Mouse (Mus musculus) gastrocnemius, postnatal 14 days (tissue): ENCODE results near the gene Grhpr. TPM values are rescaled to one million over a fixed set of nuclear protein-coding genes. Genes with fewer than 3 reads are reported as not detected.
"Not testable (repeated sequence)": the region's sequence is repeated elsewhere in the genome, so short reads cannot be mapped to it uniquely, and the experiment has no call there.

Experiments used
- DNase-seq: peaks from one replicate; pipeline ENCODE4 v3.0.0; 2021; ENCODE audit warnings: mixed read lengths
- intact Hi-C: fragments of 180-260 bp; cut with DNase I; formaldehyde crosslinking; loops from one replicate; pipeline ENCODE4 v1.15.1; 2025; ENCODE audit warnings: low total_unique reads
- total RNA-seq, 2 experiments: library from RNA; stranded (reverse); gene quantifications; 2 replicates each; pipeline ENCODE4 v1.2.3; 2021

Gene Grhpr
- total RNA-seq, 2 experiments from 2014 or later = 35.3 to 35.6 TPM

DNA sequence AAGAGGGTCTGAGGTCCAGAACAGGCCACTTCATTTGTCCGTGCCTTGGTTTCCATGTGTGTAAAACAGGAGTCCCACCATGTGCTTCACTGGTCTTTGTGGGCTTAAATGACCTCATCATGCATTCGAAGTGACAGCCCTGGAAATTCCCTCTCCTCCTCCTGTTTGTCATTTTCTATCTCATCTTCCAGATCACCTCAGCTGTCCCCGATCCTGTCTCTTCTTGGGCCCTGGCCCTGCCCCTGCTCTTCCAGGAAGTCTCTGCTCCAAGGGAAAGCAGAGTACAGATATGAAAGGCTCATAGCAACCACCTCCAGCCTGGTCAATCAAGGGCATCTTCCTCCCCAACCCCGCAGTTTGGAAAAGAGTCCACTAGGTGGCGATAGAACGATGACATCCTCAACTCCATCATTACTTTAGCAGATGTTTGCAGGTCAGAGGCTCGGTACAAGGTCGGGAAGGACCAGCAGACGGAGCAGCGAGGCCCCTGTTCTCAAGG is 10.5 kb upstream of the Grhpr start:
- DNase-seq = peak; percentile 46
- intact Hi-C loops = no loop called here

- DNase-seq = peak; percentile 84
- intact Hi-C loops = no loop called here
Measured at GRCm38 (mm10) chr4:44973450-44973849, 7.7 kb upstream of the Grhpr start.

DNA sequence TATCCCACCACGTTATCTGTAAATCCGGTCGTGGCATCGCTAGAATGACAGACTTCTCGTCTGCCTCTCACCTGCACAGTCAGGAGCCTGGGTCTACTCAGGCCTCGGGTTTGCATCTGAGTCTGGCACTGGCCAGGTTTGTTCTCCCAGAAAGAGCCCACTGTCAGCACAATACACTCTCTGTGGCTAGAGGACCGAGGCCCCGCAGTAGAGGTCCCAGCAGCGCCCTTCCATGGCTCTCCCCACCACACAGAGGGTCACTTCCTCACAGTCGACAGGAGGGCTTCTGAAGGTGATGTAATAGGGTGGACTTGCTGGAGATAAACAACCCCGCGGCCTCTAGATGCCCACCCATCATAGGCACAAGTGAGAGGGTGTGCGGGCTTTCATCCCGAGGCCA is 7.3 kb upstream of the Grhpr start:
- intact Hi-C loops = no loop called here
- DNase-seq = no peak

GRCm38 (mm10) chr4:44974331-44974730 is 6.9 kb upstream of the Grhpr start:
- intact Hi-C loops = no loop called here
- no peak for DNase-seq

DNA sequence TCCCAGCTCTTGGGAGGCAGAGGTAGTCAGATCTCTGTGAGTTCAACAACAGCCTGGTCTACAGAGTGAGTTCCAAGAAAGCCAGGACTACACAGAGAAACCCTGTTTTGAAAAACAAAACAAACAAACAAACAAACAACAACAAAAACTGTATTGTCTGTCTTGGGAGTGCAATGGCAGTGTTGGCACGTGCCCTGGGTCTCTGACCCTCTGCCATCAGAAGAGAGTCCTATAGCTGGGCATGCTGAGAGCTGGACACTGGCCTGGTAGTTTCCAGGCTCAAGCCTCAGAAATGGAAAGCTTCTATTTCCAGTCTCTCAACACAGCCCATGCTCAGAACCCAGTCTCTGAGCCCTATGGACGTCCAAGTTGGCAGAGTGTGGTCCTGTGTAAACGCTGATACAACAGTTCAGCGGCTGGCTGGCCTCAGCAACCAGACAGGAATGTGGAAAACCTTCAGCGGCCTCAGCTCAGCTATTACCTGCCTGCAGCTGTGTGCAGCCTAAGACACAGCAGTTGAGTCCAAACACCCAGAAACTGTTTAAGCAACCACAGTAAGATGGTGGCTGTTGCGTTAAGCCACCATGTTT is 5.1 kb upstream of the Grhpr start:
- intact Hi-C loops = no loop called here
- no peak for DNase-seq

DNA sequence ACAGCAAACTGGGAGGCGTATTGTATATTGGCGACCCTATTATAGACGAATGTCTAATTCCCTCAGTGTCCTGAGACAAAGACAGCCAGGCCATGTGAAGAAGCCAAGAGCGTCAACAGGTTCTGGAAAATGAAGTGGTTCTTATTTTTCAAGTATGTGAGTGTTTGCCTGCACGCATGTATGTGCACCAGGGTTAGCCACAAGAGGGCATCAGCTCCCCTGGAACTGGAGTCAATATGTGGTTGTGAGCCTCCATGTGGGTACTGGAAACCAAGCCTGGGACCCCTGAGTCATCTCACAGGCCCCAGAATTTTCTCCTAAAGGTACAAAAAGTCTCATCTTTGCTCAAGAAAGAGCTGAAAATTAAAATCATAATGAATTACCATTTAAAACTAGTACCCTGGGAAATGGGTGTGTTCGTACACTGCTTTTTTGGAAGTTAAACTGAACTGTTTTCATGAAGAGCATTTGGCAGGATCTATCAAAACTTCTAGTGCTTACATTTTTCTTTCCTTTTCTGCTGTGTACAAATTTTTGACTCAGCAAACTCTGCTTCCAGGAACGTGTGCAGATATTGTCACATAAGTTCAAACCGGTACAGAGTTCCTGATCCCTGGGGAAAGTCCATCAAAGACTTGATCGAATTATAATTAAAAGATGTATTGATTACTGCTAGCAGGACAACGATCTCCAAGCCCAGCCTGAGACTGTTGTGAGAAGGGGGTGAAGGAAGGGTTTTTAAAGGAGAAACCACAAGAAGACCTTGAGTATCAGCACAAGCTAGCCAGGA is 4.1 kb upstream of the Grhpr start:
- no peak for DNase-seq
- intact Hi-C loops = no loop called here

- no peak for DNase-seq
- intact Hi-C loops = no loop called here
Measured at GRCm38 (mm10) chr4:44978175-44978574, 3.0 kb upstream of the Grhpr start.

DNA sequence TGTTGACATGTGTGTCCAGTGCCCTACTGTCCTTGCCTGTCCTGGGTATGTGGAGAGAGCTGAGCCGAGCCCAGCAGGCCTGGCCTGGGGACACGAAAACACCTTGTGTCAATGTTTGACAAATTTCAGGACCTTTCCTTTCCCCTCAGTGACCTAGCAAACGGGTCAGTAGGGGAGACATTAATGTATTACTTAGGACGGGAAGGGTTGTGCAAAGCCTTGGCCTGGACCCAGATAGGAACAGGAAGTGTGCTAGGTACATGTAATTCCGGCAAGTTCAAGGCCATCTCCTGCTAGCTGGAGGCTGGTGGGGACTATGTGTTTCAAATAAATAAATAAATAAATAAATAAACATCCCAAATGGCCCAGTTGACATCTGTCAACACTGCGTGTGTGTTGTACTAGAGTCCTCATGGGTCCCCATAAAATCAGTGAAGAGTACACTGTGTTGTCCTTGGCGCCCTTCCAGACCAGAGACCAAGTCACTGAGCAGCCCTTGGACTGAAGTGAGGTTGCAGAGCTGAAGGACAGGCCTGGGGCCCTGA is 1.3 kb upstream of the Grhpr start:
- DNase-seq = no peak
- intact Hi-C loops = no loop called here

GRCm38 (mm10) chr4:44981974-44982287 is 736 bp downstream of the Grhpr start:
- intact Hi-C loops = no loop called here

DNA sequence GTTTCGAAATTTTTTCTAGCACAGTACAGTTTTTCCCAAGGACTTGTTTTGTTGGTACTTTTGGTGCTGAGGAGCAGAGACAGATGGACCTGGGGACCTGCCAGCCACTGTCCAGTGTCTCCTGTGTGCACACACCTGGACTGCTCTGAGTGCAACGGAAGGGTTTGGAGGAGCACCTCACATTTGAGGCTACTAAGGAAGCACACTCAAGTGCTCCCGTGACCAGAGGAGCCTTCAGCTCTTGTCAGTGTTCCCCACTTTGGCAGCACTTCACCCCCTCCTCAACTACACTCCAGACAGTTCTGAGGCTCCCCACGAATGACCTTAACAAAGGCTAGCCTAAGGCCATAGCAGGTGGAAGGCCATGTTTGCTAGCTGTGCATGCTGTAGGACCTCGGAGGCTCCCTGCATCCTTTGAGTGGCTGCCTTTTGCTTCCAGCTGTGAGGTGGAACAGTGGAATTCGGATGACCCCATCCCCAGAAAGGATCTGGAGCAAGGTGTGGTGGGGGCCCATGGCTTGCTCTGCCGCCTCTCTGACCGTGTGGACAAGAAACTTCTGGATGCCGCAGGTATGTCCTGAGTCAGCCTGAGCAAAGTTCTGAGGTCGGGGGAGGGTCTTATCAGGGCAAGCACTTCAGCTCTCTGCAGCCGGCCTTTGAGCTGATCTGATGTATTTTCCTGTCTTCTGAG is 1.4 kb downstream of the Grhpr start:
- intact Hi-C loops = no loop called here
- DNase-seq = no peak

More at GRCm38 (mm10) chr4:44981974-44982287, 736 bp downstream of the Grhpr start:
- DNase-seq = no peak

DNA sequence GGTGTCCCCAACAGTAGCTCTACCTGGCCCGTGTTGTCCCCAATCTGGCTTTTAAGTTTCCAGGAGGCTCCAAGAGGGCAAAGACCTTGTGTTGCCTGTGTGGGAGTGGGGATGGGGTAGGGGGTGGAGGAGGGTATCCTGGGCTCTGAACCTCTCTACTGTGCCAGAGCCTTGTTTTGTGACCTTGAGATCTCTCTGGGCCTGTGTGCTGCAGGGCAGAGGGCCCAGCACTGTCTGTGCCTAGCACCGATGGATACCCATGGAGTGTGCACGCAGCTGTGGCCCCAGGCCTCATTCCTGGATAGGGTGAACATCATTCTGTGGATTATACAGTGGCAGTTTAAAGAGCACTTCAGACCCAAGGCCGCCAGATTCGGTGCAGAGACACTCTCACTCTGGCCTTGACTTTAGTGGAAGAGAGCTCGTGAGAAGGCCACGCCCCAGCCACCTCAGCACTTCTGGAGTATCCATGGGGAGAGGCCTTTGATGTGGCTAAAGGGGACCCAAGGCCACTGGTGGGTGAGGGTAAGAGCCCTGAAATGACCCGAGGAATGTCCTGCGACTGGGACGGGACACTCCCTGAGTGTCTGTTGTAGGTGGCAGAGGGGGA is 2.0 kb downstream of the Grhpr start:
- DNase-seq = no peak
- intact Hi-C loops = no loop called here

- intact Hi-C loops = no loop called here
- DNase-seq = no peak
Measured at GRCm38 (mm10) chr4:44990560-44990959, 9.4 kb downstream of the Grhpr start.

DNA sequence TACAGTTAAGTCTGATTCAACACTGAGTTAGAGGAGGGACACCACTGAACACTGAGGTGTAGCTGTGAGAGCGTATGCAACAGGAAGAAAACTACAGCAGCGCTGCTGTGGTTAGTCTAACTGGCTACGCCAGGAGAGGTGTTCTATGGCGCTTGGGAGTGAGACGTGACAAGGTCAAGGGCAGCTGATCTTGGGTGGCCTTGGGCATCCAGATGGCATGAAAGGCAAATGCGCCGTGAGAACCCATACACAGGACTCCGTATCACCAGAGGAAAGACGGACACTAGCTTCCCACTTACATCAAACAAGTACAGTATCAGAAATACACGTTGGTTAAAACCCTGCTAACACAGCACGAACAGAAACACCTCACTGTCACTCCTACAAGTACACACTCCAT is 11.1 kb downstream of the Grhpr start:
- DNase-seq, intact Hi-C loops: not testable (repeated sequence)

- intact Hi-C loops, DNase-seq: not testable (repeated sequence)
Measured at GRCm38 (mm10) chr4:44993179-44993578, 12.0 kb downstream of the Grhpr start.

DNA sequence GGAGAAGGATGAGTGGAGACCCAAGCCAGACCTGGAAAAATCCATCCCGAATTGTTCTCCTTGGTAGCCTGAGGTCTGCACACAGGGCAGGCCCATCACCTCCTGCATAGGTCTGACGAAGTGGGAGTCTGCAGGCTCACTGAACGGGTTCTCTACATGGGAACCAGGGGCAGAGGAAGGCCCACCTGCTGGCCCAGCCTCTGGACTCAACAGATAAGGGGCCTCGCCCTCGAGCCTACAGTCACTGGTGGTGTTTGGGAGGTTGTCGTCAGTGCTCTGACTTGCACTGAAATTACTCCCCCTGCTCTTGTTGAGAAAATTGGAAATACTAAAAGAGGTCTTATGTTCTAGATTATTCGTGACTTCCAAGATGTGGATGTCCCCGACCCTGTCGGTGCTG is 12.7 kb downstream of the Grhpr start:
- intact Hi-C loops = no loop called here
- no peak for DNase-seq

GRCm38 (mm10) chr4:44994776-44995175 is 13.6 kb downstream of the Grhpr start:
- no peak for DNase-seq
- intact Hi-C loops = no loop called here

- intact Hi-C loops = no loop called here
- DNase-seq = no peak
Measured at GRCm38 (mm10) chr4:44998071-44998470, 16.9 kb downstream of the Grhpr start.

- no peak for DNase-seq
- intact Hi-C loops = no loop called here
Measured at GRCm38 (mm10) chr4:45000001-45000400, 18.8 kb downstream of the Grhpr start.

- intact Hi-C loops = no loop called here
- DNase-seq = no peak
Measured at GRCm38 (mm10) chr4:45005452-45005851, 24.3 kb downstream of the Grhpr start.

- intact Hi-C loops = no loop called here
- DNase-seq = no peak
Measured at GRCm38 (mm10) chr4:45010806-45011415, 29.7 kb downstream of the Grhpr start.
